ENCODE assay signal across 20 mouse cellular contexts in the genomic region with DNA sequence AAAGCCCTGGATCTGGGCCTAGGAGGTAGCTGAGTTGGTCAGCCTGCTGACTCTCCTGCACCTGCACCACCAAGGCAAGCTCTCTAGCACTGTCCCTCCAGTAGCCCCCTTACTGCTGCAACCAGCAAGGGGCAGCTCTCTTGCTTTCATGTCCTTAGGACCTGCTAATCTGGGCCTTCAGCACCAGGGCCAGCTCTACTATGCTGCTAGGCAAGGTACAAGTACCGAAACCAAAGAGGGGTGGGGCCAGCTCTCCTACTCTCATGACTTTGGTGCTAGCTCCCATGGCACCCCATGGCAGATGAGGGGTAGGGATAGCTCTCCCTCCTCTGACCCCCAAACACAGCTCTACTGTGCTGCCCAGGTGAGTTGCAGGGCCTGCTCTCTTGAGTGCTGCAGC. TPM values are rescaled to one million over a fixed set of nuclear protein-coding genes. Genes with fewer than 3 reads are reported as not detected.
DNase-seq lines count a peak whose midpoint lies in the region; ATAC-seq and TF ChIP-seq lines count a peak whose summit lies in the region.
"Had no signal": no experiment of that assay in that cellular context is flagged by ENCODE, and none has a peak within 500 bp of the region (broad histone marks: within the 10 kb centered on the region; RNA-seq: fewer than 3 reads in every experiment).

No protein-coding gene starts in this region.

- H3K36me3 ChIP-seq in intestine, embryonic 14.5 days (ENCODE audit: control insufficient read depth, insufficient read depth, low read length) = no peaks in the 10 kb centered on the region
- no peaks in the 10 kb centered on the region for H3K36me3 ChIP-seq in intestine, postnatal 0 days (ENCODE audit: control insufficient read depth, insufficient read depth)
- H3K36me3 ChIP-seq in ES-E14 (ENCODE audit: control insufficient read depth, insufficient read depth, low read length, poor library complexity, severe bottlenecking) = no peaks in the 10 kb centered on the region
- H3K36me3 ChIP-seq: heart, embryonic 10.5 days; liver, embryonic 13.5 days had no signal

- 6% methylated on average over 1 of the region's 1 CpGs for WGBS in intestine, embryonic 14.5 days
- 5% methylated on average over 1 of the region's 1 CpGs for WGBS in intestine, postnatal 0 days

- no peak for TF ChIP-seq CTCF in intestine, postnatal 0 days (IDR thresholded peaks at IDR 0.05; ENCODE audit: low read depth)

- H3K4me1 ChIP-seq in intestine, embryonic 14.5 days (replicated peaks; ENCODE audit: control insufficient read depth, insufficient read depth, low read length) = no peaks in the 10 kb centered on the region
- H3K4me1 ChIP-seq in intestine, postnatal 0 days (replicated peaks; ENCODE audit: control insufficient read depth, insufficient read depth, low read length) = no peaks in the 10 kb centered on the region
- peaks cover 0 to 3% of the 10 kb centered on the region in 2 experiments; a peak in 1 of 4 replicates for H3K4me1 ChIP-seq in ES-E14 (ENCODE audit: control insufficient read depth in 2 of 2, insufficient read depth in 2 of 2, low read length in 2 of 2, poor library complexity in 1 of 2)
- H3K4me1 ChIP-seq: heart, embryonic 10.5 days; liver, embryonic 13.5 days had no signal

- H3K27ac ChIP-seq in intestine, embryonic 14.5 days (ENCODE audit: low read depth) = no peak overlapping the region
- no peak overlapping the region for H3K27ac ChIP-seq in intestine, postnatal 0 days (ENCODE audit: low read depth, low read length)
- H3K27ac ChIP-seq in ES-E14 (ENCODE audit: insufficient read depth, low read depth, low read length, poor library complexity, severe bottlenecking) = no peak overlapping the region
- H3K27ac ChIP-seq: heart, embryonic 10.5 days; hindbrain, embryonic 14.5 days; liver, embryonic 13.5 days had no signal

- DNase-seq in intestine, embryonic 14.5 days (ENCODE audit: low spot score) = peak; percentile 51
- peak; percentile 24 for DNase-seq in ES-E14 (ENCODE audit: low read depth, low spot score)
- peak; percentile 19 for DNase-seq in embryo, embryonic 11 days
- no peak for DNase-seq in cerebellum, adult 9-11 months
- no peak for DNase-seq in gastrocnemius, postnatal 10 days
- DNase-seq: adrenal gland, adult 8-10 months; cerebellum, adult 11-12 months; forebrain, postnatal 0 days; gastrocnemius, postnatal 14 days; heart, postnatal 10 days; kidney, adult 11 months; liver, embryonic 13.5 days; thymus, adult 18-20 months had no signal

- H3K9me3 ChIP-seq in intestine, embryonic 14.5 days (ENCODE audit: control insufficient read depth, low read length) = no peaks in the 10 kb centered on the region
- no peaks in the 10 kb centered on the region for H3K9me3 ChIP-seq in intestine, postnatal 0 days (ENCODE audit: control insufficient read depth)
- no peaks in the 10 kb centered on the region for H3K9me3 ChIP-seq in ES-E14 (ENCODE audit: control insufficient read depth, insufficient read depth, low read depth, low read length)
- H3K9me3 ChIP-seq: heart, embryonic 10.5 days; liver, embryonic 13.5 days had no signal

- ATAC-seq in intestine, embryonic 14.5 days (replicated peaks; ENCODE audit: low FRiP score, low TSS enrichment, low read depth) = no peak
- no peak for ATAC-seq in intestine, postnatal 0 days
- 0 out of 2 replicates have a peak, but pooled peaks have one; percentile 37 for ATAC-seq in megakaryocyte-erythroid progenitor cell, adult 5-6 weeks (replicated peaks; ENCODE audit: low FRiP score, low TSS enrichment, poor library complexity, severe bottlenecking)
- no peak for ATAC-seq in inflammation-experienced regulatory T-cells, adult 6 months
- ATAC-seq: forebrain, postnatal 0 days; midbrain, embryonic 16.5 days had no signal

- in situ Hi-C loops in ES-E14 (cut with MboI; ENCODE audit: low sequenced_read_pairs in 2 of 2, unreplicated experiment in 2 of 2) = no loop called here

- H3K4me3 ChIP-seq in intestine, embryonic 14.5 days (ENCODE audit: low read depth, low read length) = no peak overlapping the region
- no peak overlapping the region for H3K4me3 ChIP-seq in intestine, postnatal 0 days (ENCODE audit: low read depth, low read length)
- H3K4me3 ChIP-seq in ES-E14 (ENCODE audit: insufficient read depth in 1 of 2, low read depth in 1 of 2, low read length in 2 of 2, poor library complexity in 1 of 2, severe bottlenecking in 1 of 2) = no peak overlapping the region
- H3K4me3 ChIP-seq: heart, embryonic 10.5 days; liver, embryonic 13.5 days had no signal

- no peaks in the 10 kb centered on the region for H3K27me3 ChIP-seq in intestine, embryonic 14.5 days (replicated peaks; ENCODE audit: control insufficient read depth, insufficient read depth, low read length)
- H3K27me3 ChIP-seq in intestine, postnatal 0 days (replicated peaks; ENCODE audit: control insufficient read depth, insufficient read depth, low read length) = no peaks in the 10 kb centered on the region
- H3K27me3 ChIP-seq: liver, embryonic 13.5 days had no signal

- H3K9ac ChIP-seq in intestine, embryonic 14.5 days (ENCODE audit: low read length) = no peak overlapping the region
- H3K9ac ChIP-seq in intestine, postnatal 0 days (ENCODE audit: low read depth, low read length) = no peak overlapping the region
- H3K9ac ChIP-seq in ES-E14 (ENCODE audit: insufficient read depth, low read depth, low read length, poor library complexity, severe bottlenecking) = no peak overlapping the region
- H3K9ac ChIP-seq: forebrain, postnatal 0 days; hindbrain, embryonic 14.5 days; liver, embryonic 13.5 days had no signal

- no peak overlapping the region for H3K4me2 ChIP-seq in intestine, embryonic 14.5 days (ENCODE audit: low read length)
- H3K4me2 ChIP-seq in intestine, postnatal 0 days (replicated peaks; ENCODE audit: low read depth) = no peak overlapping the region
- H3K4me2 ChIP-seq: hindbrain, embryonic 14.5 days; liver, embryonic 13.5 days had no signal

TF ChIP-seq in ES-E14, 5 proteins besides CTCF, POLR2A, EP300 and RAD21:
- TF ChIP-seq HCFC1 (IDR thresholded peaks at IDR 0.05; ENCODE audit: borderline replicate concordance, insufficient read depth, low read length) = no peak
- TF ChIP-seq MAFK (IDR thresholded peaks at IDR 0.05; ENCODE audit: insufficient read depth, low read depth, low read length) = no peak
- TF ChIP-seq ZC3H11A (IDR thresholded peaks at IDR 0.05; ENCODE audit: borderline replicate concordance, low read depth, low read length) = no peak
- no peak for TF ChIP-seq ZNF384 (IDR thresholded peaks at IDR 0.05; ENCODE audit: low read depth, low read length)
- no peak for TF ChIP-seq CHD2 (IDR thresholded peaks at IDR 0.05; ENCODE audit: low read depth, low read length)
TF ChIP-seq in ES-E14: peak in this region for 0.

RNA-seq across cellular contexts. Expression of gene Poln, which starts 45.1 kb away (rescaled TPM):
- polyA plus RNA-seq in intestine, embryonic 14.5 days (2014; fragmentation: Nextera tagmentation; extraction: Ambion mirVana) = 0.60 and 0.75 TPM in 2 replicates
- 0.41 TPM in 1 of 2 replicates, not detected in the other for polyA plus RNA-seq in intestine, postnatal 0 days (2015; fragmentation: Nextera tagmentation; extraction: Ambion mirVana)
- total RNA-seq in ES-E14 (2012; rRNA removed) = 0.18 and 0.37 TPM in 2 replicates
- 0.26 and 3.1 TPM in 2 replicates for total RNA-seq in megakaryocyte-erythroid progenitor cell, adult 5-6 weeks (2014; fragmentation: Nextera tagmentation)
- 2.6 and 6.3 TPM in 2 replicates for total RNA-seq in megakaryocyte-erythroid progenitor cell, adult 5-6 weeks (2017)
- polyA plus RNA-seq in inflammation-experienced regulatory T-cells, adult 6 months (2017; shearing (Covaris generic)) = 1 to 10 TPM in 2 of 3 experiments, under 1 TPM in 1; 0.47 to 5.8 (median 1.5) TPM
- total RNA-seq in gastrocnemius, postnatal 10 days (2021) = 1 to 10 TPM; 1.2 to 1.8 TPM
- polyA plus RNA-seq: small intestine, adult 2 months had no signal

RNA-seq across cellular contexts. Expression of gene Haus3, which starts 45.2 kb away (rescaled TPM):
- 30.4 and 33.3 TPM in 2 replicates for polyA plus RNA-seq in intestine, embryonic 14.5 days (2014; fragmentation: Nextera tagmentation; extraction: Ambion mirVana)
- 9.6 and 10.1 TPM in 2 replicates for polyA plus RNA-seq in intestine, postnatal 0 days (2015; fragmentation: Nextera tagmentation; extraction: Ambion mirVana)
- total RNA-seq in ES-E14 (2012; rRNA removed) = 17.6 and 26.8 TPM in 2 replicates
- total RNA-seq in megakaryocyte-erythroid progenitor cell, adult 5-6 weeks (2014; fragmentation: Nextera tagmentation) = 45.3 and 52.4 TPM in 2 replicates
- 83.0 and 139 TPM in 2 replicates for total RNA-seq in megakaryocyte-erythroid progenitor cell, adult 5-6 weeks (2017)
- polyA plus RNA-seq in inflammation-experienced regulatory T-cells, adult 6 months (2017; shearing (Covaris generic)) = 10 to 100 TPM; 87.3 to 95.6 (median 90.8) TPM
- total RNA-seq in gastrocnemius, postnatal 10 days (2021) = 1 to 10 TPM; 5.0 to 5.8 TPM

Comparison
In these comparisons a context has a peak if more than half of its experiments do, and no peak if none do; other contexts are left out.
1. DNase-seq: peak in intestine, embryonic 14.5 days (single experiment), ES-E14 (single experiment) and embryo, embryonic 11 days (single experiment); none in cerebellum, adult 9-11 months (single experiment) and gastrocnemius, postnatal 10 days (single experiment).